19 mouse cellular contexts compared by ENCODE assay signal in the genomic region with DNA sequence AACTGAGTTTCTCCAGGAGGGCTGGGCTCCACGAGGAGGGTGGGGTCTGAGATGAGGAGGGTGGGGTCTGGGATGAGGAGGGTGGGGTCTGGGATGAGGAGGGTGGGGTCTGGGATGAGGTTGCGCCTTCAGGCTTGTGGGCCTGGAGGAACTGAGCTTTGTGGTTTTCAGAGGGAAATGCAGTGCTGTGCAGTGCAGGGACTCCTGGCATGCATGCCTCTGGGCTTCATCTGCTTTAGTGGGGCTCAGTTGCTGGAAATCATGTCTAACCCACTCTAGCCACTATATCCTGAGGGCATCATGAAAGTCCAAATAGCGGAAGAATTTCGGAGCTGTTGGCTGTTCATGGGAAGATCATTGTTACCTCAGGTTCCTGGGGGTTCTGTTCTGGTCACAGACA. TPM values are rescaled to one million over a fixed set of nuclear protein-coding genes. Genes with fewer than 3 reads are reported as not detected.
DNase-seq lines count a peak whose midpoint lies in the region; ATAC-seq and TF ChIP-seq lines count a peak whose summit lies in the region.
"Had no signal": no experiment of that assay in that cellular context is flagged by ENCODE, and none has a peak within 500 bp of the region (broad histone marks: within the 10 kb centered on the region; RNA-seq: fewer than 3 reads in every experiment).

No protein-coding gene starts in this region.

- no peak overlapping the region for H3K9ac ChIP-seq in forebrain, embryonic 12.5 days
- H3K9ac ChIP-seq in forebrain, embryonic 16.5 days (replicated peaks; ENCODE audit: low read depth, low read length): no peak overlapping the region
- H3K9ac ChIP-seq in embryonic facial prominence, embryonic 14.5 days (ENCODE audit: low read depth, low read length): no peak overlapping the region
- H3K9ac ChIP-seq: kidney, embryonic 15.5 days; lung, embryonic 15.5 days had no signal

- no peaks in the 10 kb centered on the region for H3K9me3 ChIP-seq in forebrain, embryonic 12.5 days
- H3K9me3 ChIP-seq in forebrain, embryonic 16.5 days (ENCODE audit: control insufficient read depth, low read length): no peaks in the 10 kb centered on the region
- H3K9me3 ChIP-seq in E14TG2a.4 (ENCODE audit: low read length): no peaks in the 10 kb centered on the region
- H3K9me3 ChIP-seq in embryonic facial prominence, embryonic 14.5 days (ENCODE audit: control insufficient read depth, low read length): no peaks in the 10 kb centered on the region
- H3K9me3 ChIP-seq: kidney, embryonic 15.5 days; lung, embryonic 15.5 days had no signal

- H3K36me3 ChIP-seq in forebrain, embryonic 12.5 days (replicated peaks): peaks cover 5% of the 10 kb centered on the region; the same call in 1 of the 2 replicates
- H3K36me3 ChIP-seq in forebrain, embryonic 16.5 days (ENCODE audit: control insufficient read depth, insufficient read depth): no peaks in the 10 kb centered on the region
- peaks cover 100% of the 10 kb centered on the region for H3K36me3 ChIP-seq in E14TG2a.4 (ENCODE audit: insufficient read depth, low read length)
- peaks cover 35% of the 10 kb centered on the region; the same call in 1 of the 2 replicates for H3K36me3 ChIP-seq in embryonic facial prominence, embryonic 14.5 days (ENCODE audit: control insufficient read depth, insufficient read depth, low read length)

- intact Hi-C loops in left cerebral cortex, postnatal 14 days (cut with DNase I): no loop called here

- TF ChIP-seq CTCF in E14TG2a.4 (conservative IDR thresholded peaks at IDR 0.05; ENCODE audit: low read length): no peak

- no peak for DNase-seq in embryonic facial prominence, embryonic 14.5 days (ENCODE audit: low spot score)
- DNase-seq in left cerebral cortex, postnatal 14 days (ENCODE audit: low spot score in 2 of 2): no peak
- DNase-seq in layer of hippocampus, postnatal 36 days: no peak
- DNase-seq: cerebellum, adult 9-11 months; gastrocnemius, postnatal 14 days; heart, adult 2 months; heart, postnatal 36 days; right cerebral cortex, adult 18-20 months; thymus, postnatal 14 days had no signal

- peaks cover 7% of the 10 kb centered on the region; the same call in 1 of the 2 replicates for H3K4me1 ChIP-seq in forebrain, embryonic 12.5 days
- peaks cover 9% of the 10 kb centered on the region; the same call in 1 of the 2 replicates for H3K4me1 ChIP-seq in forebrain, embryonic 16.5 days (replicated peaks; ENCODE audit: control insufficient read depth, insufficient read depth, low read length)
- peaks cover 88% of the 10 kb centered on the region for H3K4me1 ChIP-seq in E14TG2a.4 (replicated peaks; ENCODE audit: low read depth, low read length)
- no peaks in the 10 kb centered on the region for H3K4me1 ChIP-seq in embryonic facial prominence, embryonic 14.5 days (ENCODE audit: control insufficient read depth, insufficient read depth, low read length)
- H3K4me1 ChIP-seq: kidney, embryonic 15.5 days had no signal

- 0 out of 2 replicates have a peak, but pooled peaks have one; percentile 33 for ATAC-seq in forebrain, embryonic 12.5 days (ENCODE audit: low FRiP score)
- no peak for ATAC-seq in forebrain, embryonic 16.5 days
- ATAC-seq in embryonic facial prominence, embryonic 14.5 days (ENCODE audit: low read depth): peak; percentile 71; the same call in 1 of the 2 replicates
- ATAC-seq in granulocyte monocyte progenitor cell, adult 5-6 weeks (replicated peaks; ENCODE audit: poor library complexity, severe bottlenecking): peak; percentile 44; the same call in 1 of the 2 replicates
- no peak for ATAC-seq in erythroblast, adult 5-6 weeks (replicated peaks; ENCODE audit: low FRiP score, poor library complexity, severe bottlenecking)
- ATAC-seq: hindbrain, embryonic 16.5 days; intestine, postnatal 0 days had no signal

- no peak overlapping the region for H3K4me2 ChIP-seq in forebrain, embryonic 12.5 days
- no peak overlapping the region for H3K4me2 ChIP-seq in forebrain, embryonic 16.5 days (ENCODE audit: low read length)
- H3K4me2 ChIP-seq in embryonic facial prominence, embryonic 14.5 days (ENCODE audit: low read depth, low read length): no peak overlapping the region
- H3K4me2 ChIP-seq: kidney, embryonic 15.5 days; lung, embryonic 15.5 days; midbrain, embryonic 11.5 days had no signal

- no peak overlapping the region for H3K4me3 ChIP-seq in forebrain, embryonic 12.5 days (replicated peaks)
- H3K4me3 ChIP-seq in forebrain, embryonic 16.5 days (replicated peaks; ENCODE audit: low read length): no peak overlapping the region
- 0 out of 2 replicates have a peak overlapping the region, but pooled peaks have one; percentile 21 for H3K4me3 ChIP-seq in E14TG2a.4 (replicated peaks; ENCODE audit: low read length)
- H3K4me3 ChIP-seq in embryonic facial prominence, embryonic 14.5 days (ENCODE audit: low read depth, low read length): no peak overlapping the region
- H3K4me3 ChIP-seq: heart, adult 2 months; kidney, embryonic 15.5 days; lung, embryonic 15.5 days had no signal

- no peak overlapping the region for H3K27ac ChIP-seq in forebrain, embryonic 12.5 days
- no peak overlapping the region for H3K27ac ChIP-seq in forebrain, embryonic 16.5 days (ENCODE audit: low read length)
- H3K27ac ChIP-seq in embryonic facial prominence, embryonic 14.5 days (replicated peaks; ENCODE audit: low read depth, low read length): no peak overlapping the region; the same call in 1 of the 2 replicates
- H3K27ac ChIP-seq: heart, adult 2 months; kidney, embryonic 15.5 days; lung, embryonic 15.5 days had no signal

- no peaks in the 10 kb centered on the region for H3K27me3 ChIP-seq in forebrain, embryonic 12.5 days
- H3K27me3 ChIP-seq in forebrain, embryonic 16.5 days (replicated peaks; ENCODE audit: control insufficient read depth, insufficient read depth, low read length): no peaks in the 10 kb centered on the region
- no peaks in the 10 kb centered on the region for H3K27me3 ChIP-seq in E14TG2a.4 (ENCODE audit: insufficient read depth, low read length)
- no peaks in the 10 kb centered on the region for H3K27me3 ChIP-seq in embryonic facial prominence, embryonic 14.5 days (replicated peaks; ENCODE audit: control insufficient read depth, insufficient read depth, low read length)
- H3K27me3 ChIP-seq: kidney, embryonic 15.5 days; lung, embryonic 15.5 days had no signal

- 57% methylated on average over 4 of the region's 4 CpGs for WGBS in forebrain, embryonic 12.5 days
- 51% methylated on average over 4 of the region's 4 CpGs for WGBS in forebrain, embryonic 16.5 days
- WGBS in embryonic facial prominence, embryonic 14.5 days: 50% methylated on average over 4 of the region's 4 CpGs

RNA-seq across cellular contexts. Expression of gene Rtraf, which starts 20.4 kb away (rescaled TPM):
- 256 and 277 TPM in 2 replicates for polyA plus RNA-seq in forebrain, embryonic 12.5 days (2016; fragmentation: Nextera tagmentation; extraction: Ambion mirVana)
- polyA plus RNA-seq in forebrain, embryonic 16.5 days (2015; fragmentation: Nextera tagmentation; extraction: Ambion mirVana): 163 and 184 TPM in 2 replicates
- polyA plus RNA-seq in embryonic facial prominence, embryonic 14.5 days (2014; fragmentation: Nextera tagmentation; extraction: Ambion mirVana): 255 and 258 TPM in 2 replicates
- 142 and 146 TPM in 2 replicates for total RNA-seq in granulocyte monocyte progenitor cell, adult 5-6 weeks (2014; fragmentation: Nextera tagmentation)
- total RNA-seq in granulocyte monocyte progenitor cell, adult 5-6 weeks (2017): 162 and 169 TPM in 2 replicates
- total RNA-seq in erythroblast, adult 5-6 weeks (2015; ENCODE audit: low replicate concordance): 35.1 and 37.3 TPM in 2 replicates
- total RNA-seq in erythroblast, adult 5-6 weeks (2017; ENCODE audit: low replicate concordance): 13.5 and 34.0 TPM in 2 replicates
- 10 to 100 TPM; 44.7 to 46.0 TPM for total RNA-seq in left cerebral cortex, postnatal 14 days (2021)
- 10 to 100 TPM; 54.6 to 55.1 TPM for total RNA-seq in layer of hippocampus, postnatal 36 days (2021)

RNA-seq across cellular contexts. Expression of gene Nid2, which starts 52.2 kb away (rescaled TPM):
- polyA plus RNA-seq in forebrain, embryonic 12.5 days (2016; fragmentation: Nextera tagmentation; extraction: Ambion mirVana): 37.9 and 39.4 TPM in 2 replicates
- 28.4 and 39.7 TPM in 2 replicates for polyA plus RNA-seq in forebrain, embryonic 16.5 days (2015; fragmentation: Nextera tagmentation; extraction: Ambion mirVana)
- polyA plus RNA-seq in embryonic facial prominence, embryonic 14.5 days (2014; fragmentation: Nextera tagmentation; extraction: Ambion mirVana): 152 and 174 TPM in 2 replicates
- not detected in 2 replicates for total RNA-seq in granulocyte monocyte progenitor cell, adult 5-6 weeks (2014; fragmentation: Nextera tagmentation)
- total RNA-seq in granulocyte monocyte progenitor cell, adult 5-6 weeks (2017): 0.26 and 0.34 TPM in 2 replicates
- 3.1 TPM in 1 of 2 replicates, not detected in the other for total RNA-seq in erythroblast, adult 5-6 weeks (2015; ENCODE audit: low replicate concordance)
- total RNA-seq in erythroblast, adult 5-6 weeks (2017; ENCODE audit: low replicate concordance): 0.84 TPM in 1 of 2 replicates, not detected in the other
- 10 to 100 TPM; 11.0 to 12.7 TPM for total RNA-seq in left cerebral cortex, postnatal 14 days (2021)
- 1 to 10 TPM; 4.1 to 5.2 TPM for total RNA-seq in layer of hippocampus, postnatal 36 days (2021)

Comparison
In these comparisons a context has a peak if more than half of its experiments do, and no peak if none do; other contexts are left out.
1. ATAC-seq: peak in forebrain, embryonic 12.5 days (single experiment), embryonic facial prominence, embryonic 14.5 days (single experiment) and granulocyte monocyte progenitor cell, adult 5-6 weeks (single experiment); none in forebrain, embryonic 16.5 days (single experiment) and erythroblast, adult 5-6 weeks (single experiment).